Mouse (Mus musculus) limb, embryonic 14.5 days (tissue): ENCODE measurements around the gene Slc13a4. TPM values are rescaled to one million over a fixed set of nuclear protein-coding genes. Genes with fewer than 3 reads are reported as not detected.
A peak's percentile ranks its signal among the peaks of the same experiment; 100 is the strongest.

Experiments used
- ATAC-seq: fragments of 200-750 bp; cut with Nextera tagmentation; 2 replicates; pipeline ENCODE4 v1.8.0; 2017; ENCODE audit warnings: low read depth, moderate number of reproducible peaks, moderate TSS enrichment; ENCODE audit not compliant: low FRiP score
- DNase-seq: peaks from one replicate; pipeline ENCODE4 v3.0.0-alpha.2; 2015; ENCODE audit warnings: low spot score
- H3K27ac ChIP-seq: fragments of 300-500 bp; sonication (generic); replicated peaks from 2 replicates; pipeline ENCODE4 v1.5.1; 2014; ENCODE audit warnings: low read depth, mild to moderate bottlenecking, low read length, moderate library complexity, mixed read lengths
- H3K27me3 ChIP-seq: fragments of 300-500 bp; sonication (generic); 2 replicates; pipeline ENCODE4 v1.6.1; 2014; ENCODE audit warnings: low read length, mixed read lengths; ENCODE audit not compliant: control insufficient read depth, insufficient read depth
- H3K36me3 ChIP-seq: fragments of 300-500 bp; sonication (generic); 2 replicates; pipeline ENCODE4 v1.6.1; 2014; ENCODE audit warnings: mild to moderate bottlenecking, low read length, moderate library complexity, mixed read lengths; ENCODE audit not compliant: control insufficient read depth, insufficient read depth
- H3K4me1 ChIP-seq: fragments of 300-500 bp; sonication (generic); 2 replicates; pipeline ENCODE4 v1.6.1; 2014; ENCODE audit warnings: antibody characterized with exemption, low read length, mixed read lengths; ENCODE audit not compliant: control insufficient read depth, insufficient read depth
- H3K4me2 ChIP-seq: fragments of 300-500 bp; sonication (generic); replicated peaks from 2 replicates; pipeline ENCODE4 v1.6.1; 2014; ENCODE audit warnings: low read depth, mild to moderate bottlenecking, low read length, moderate library complexity; ENCODE audit not compliant: severe bottlenecking
- H3K4me3 ChIP-seq: fragments of 300-500 bp; sonication (generic); replicated peaks from 2 replicates; pipeline ENCODE4 v1.5.1; 2014; ENCODE audit warnings: low read length
- H3K9ac ChIP-seq: fragments of 300-500 bp; sonication (generic); 2 replicates; pipeline ENCODE4 v1.6.1; 2014; ENCODE audit warnings: mild to moderate bottlenecking, low read depth, low read length, moderate library complexity; ENCODE audit not compliant: severe bottlenecking
- H3K9me3 ChIP-seq: fragments of 300-500 bp; sonication (generic); 2 replicates; pipeline ENCODE4 v1.6.1; 2016; ENCODE audit warnings: low read length; ENCODE audit not compliant: control insufficient read depth
- POLR2A ChIP-seq: fragments of 200-500 bp; IDR thresholded peaks from 2 replicates; pipeline ENCODE4 v1.8.0; 2012; ENCODE audit warnings: inconsistent platforms, mild to moderate bottlenecking, moderate library complexity, borderline replicate concordance; ENCODE audit not compliant: insufficient read depth, insufficient read length; ENCODE audit errors: extremely low read depth
- WGBS: fragments of 180-500 bp; shearing (Covaris S2); extraction: QIAGEN DNeasy Blood & Tissue Kit; methylation state at CpG from one replicate; pipeline ENCODE4 v1.1.7; 2014; 5-methylcytosine and 5-hydroxymethylcytosine counted together
- polyA plus RNA-seq, 2 experiments: library from polyadenylated mRNA; depleted of rRNA in 1 of 2; stranded (reverse) in 1 of 2; unstranded in 1 of 2; fragments of >200 nt; fragmentation: Nextera tagmentation in 1 of 2; extraction: Ambion mirVana in 1 of 2; gene quantifications; 2 replicates each; pipeline versions ENCODE4 v1.2.1 to v1.2.3; 2012 to 2014

The Slc13a4 gene
- polyA plus RNA-seq, 2 experiments: 0.30 to 0.33 TPM

- Histone ChIP-seq H3K4me1 (no peaks in the 10 kb centered on the region), H3K27me3 (no peaks in the 10 kb centered on the region), H3K4me2 (no peak overlapping the region), H3K27ac (no peak overlapping the region), H3K36me3 (no peaks in the 10 kb centered on the region), H3K9me3 (no peaks in the 10 kb centered on the region), H3K4me3 (no peak overlapping the region), H3K9ac (no peak overlapping the region)
- 53% methylated on average over 10 of the region's 10 CpGs for WGBS
- ATAC-seq: no peak
- DNase-seq: no peak
- no peak for TF ChIP-seq POLR2A
These were observed 29.9 kb downstream of the Slc13a4 start for GRCm38 (mm10) chr6:35277903-35278587.

DNA sequence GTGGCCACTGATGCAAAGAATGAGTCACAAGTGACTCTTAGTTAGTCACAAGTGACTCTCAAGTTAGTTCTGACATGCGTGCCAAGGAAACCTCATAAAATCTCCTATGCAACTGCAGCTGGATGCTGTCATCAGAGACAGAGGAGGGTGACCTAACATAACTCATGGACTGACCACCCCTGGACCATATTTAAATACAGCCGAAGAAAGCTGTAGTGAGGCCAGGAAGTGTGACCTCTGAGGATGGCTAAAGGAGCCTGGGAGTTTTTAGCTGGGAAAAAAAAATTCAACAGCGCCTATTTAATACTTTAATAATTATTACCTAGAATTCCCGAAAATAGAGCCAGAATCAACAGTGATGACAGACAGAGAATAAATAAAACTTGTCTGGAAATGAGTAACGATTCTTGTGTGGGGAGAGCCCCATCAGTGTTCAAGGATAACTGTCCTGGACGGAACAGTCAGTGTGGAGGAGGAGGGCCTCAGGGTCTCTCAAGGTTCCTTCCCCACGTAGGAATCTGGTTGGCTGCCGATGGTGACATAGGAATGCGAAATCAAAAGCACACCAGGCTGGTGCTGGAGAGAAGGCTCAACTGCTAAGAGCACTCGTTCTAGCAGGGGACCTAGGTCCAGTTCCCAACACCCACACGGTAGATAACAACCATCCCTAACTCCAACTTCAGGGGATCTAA, 34.4 kb downstream of the Slc13a4 start:
- no peak for DNase-seq
- Histone ChIP-seq H3K4me3 (no peak overlapping the region), H3K9ac (no peak overlapping the region), H3K27ac (0 out of 2 replicates have a peak overlapping the region, but pooled peaks have one; percentile 19), H3K4me1 (no peaks in the 10 kb centered on the region), H3K36me3 (no peaks in the 10 kb centered on the region), H3K9me3 (no peaks in the 10 kb centered on the region), H3K27me3 (no peaks in the 10 kb centered on the region), H3K4me2 (no peak overlapping the region)
- ATAC-seq: no peak
- TF ChIP-seq POLR2A: no peak
- WGBS: 63% methylated on average over 11 of the region's 11 CpGs

DNA sequence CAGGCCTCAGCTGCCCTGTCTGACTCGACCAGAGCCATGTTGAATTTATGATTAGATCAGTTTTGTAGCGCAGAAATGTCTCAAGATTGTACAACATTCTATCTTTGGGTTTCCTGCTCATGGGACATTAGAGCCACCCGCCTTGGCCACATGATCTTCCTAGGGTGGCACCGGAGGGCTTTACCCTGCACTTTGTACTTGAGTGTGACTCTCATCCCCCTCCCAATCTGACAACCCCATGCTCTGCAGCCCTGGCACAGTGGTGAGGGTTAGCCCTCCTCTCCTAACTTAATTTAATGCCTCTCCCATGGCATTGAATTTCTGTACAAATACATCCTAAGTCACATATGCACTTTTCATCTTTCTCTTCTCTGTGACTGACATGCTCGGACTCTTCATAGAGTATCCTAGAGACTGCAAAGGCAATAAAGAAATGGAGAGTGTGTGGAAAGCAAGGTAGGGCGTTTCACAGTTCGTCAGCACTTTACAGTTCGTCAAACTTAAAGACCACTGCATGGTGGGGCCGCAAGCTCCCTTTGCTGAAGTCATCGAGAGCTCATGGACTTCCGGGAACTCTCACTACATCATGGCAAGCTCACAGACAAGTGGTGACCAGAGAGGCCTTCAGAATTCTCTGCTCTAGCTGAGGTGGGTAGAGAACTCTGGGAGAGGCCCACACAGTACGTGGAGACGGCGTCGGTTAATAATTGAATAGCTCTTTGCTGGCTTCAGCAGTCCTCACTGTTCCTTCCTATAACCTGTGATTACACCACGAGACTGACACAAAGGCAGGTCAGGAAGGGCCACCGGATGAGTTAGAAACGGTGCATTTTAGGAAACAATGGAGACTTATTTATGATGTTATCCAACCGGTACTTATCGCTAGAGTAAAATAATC, 35.8 kb downstream of the Slc13a4 start:
- Histone ChIP-seq H3K36me3 (no peaks in the 10 kb centered on the region), H3K27me3 (no peaks in the 10 kb centered on the region), H3K4me2 (no peak overlapping the region), H3K27ac (no peak overlapping the region), H3K9me3 (no peaks in the 10 kb centered on the region), H3K4me3 (no peak overlapping the region), H3K4me1 (no peaks in the 10 kb centered on the region), H3K9ac (no peak overlapping the region)
- no peak for TF ChIP-seq POLR2A
- ATAC-seq (no peak), DNase-seq (no peak)
- 86% methylated on average over 20 of the region's 20 CpGs for WGBS

GRCm38 (mm10) chr6:35271094-35271855, 36.7 kb downstream of the Slc13a4 start:
- DNase-seq: no peak
- Histone ChIP-seq H3K4me3 (no peak overlapping the region), H3K27ac (no peak overlapping the region), H3K36me3 (no peaks in the 10 kb centered on the region), H3K4me1 (peaks cover 4% of the 10 kb centered on the region; the same call in 1 of the 2 replicates), H3K9me3 (no peaks in the 10 kb centered on the region), H3K27me3 (no peaks in the 10 kb centered on the region), H3K4me2 (no peak overlapping the region), H3K9ac (no peak overlapping the region)
- 93% methylated on average over 12 of the region's 12 CpGs for WGBS
- TF ChIP-seq POLR2A: no peak
- ATAC-seq: no peak
